Mouse (Mus musculus): ENCODE measurements at regions not wholly inside any gene's neighbourhood (a gene's known extent, or its start where the extent isn't known, plus 50 kb on each side); places are given as distances from the start of the nearest gene placed in this dataset.

GRCm38 (mm10) chr1:150043061-150043460 is 56.8 kb upstream of the Ptgs2 start:
- DNase-seq (ENCODE audit: low spot score) = peak; percentile 16

DNA sequence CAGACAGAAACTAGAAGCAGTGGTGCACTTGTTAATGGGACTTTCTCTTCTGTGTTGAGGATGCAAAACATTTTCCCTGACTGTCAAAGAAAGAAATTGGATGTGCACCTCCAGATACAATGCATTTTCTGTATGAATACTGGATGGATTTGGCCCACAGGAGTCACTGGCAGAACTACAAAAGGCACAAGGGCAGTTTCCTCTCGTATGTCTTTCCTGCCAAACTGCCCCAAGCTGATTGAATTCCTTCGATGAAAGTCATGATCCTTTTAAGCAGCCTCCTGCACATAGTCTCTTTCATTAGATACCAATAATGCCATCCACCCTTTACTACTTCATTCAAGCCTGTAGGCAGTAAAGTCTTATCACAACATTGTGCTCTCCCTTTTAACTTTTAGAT is 58.2 kb upstream of the Ptgs2 start:
- DNase-seq (ENCODE audit: low spot score) = no peak

GRCm38 (mm10) chr1:150033729-150034128 is 66.1 kb upstream of the Ptgs2 start:
- DNase-seq (ENCODE audit: low spot score) = no peak

DNA sequence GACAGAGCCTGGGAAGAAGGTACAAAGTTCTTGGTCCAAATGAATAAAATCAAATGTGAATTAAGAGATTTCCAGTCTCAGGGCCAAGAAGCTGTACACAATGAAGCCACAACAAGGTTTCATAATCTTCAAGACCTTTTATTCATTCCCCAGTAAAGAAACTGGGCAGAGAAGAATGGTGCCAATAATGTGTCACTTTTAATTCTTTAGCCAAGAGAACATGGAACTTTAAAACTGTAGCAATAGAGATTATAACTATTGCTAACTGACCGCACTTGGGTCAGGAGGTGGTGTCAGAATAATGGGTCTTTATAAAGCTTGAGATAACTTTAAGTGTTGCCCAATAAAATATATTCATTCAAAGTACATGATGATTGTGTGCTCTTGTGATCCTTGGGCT is 68.1 kb upstream of the Ptgs2 start:
- no peak for DNase-seq (ENCODE audit: low spot score)

GRCm38 (mm10) chr1:150027265-150027664 is 66.2 kb upstream of the Pla2g4a start:
- no peak for DNase-seq (ENCODE audit: low spot score)

DNA sequence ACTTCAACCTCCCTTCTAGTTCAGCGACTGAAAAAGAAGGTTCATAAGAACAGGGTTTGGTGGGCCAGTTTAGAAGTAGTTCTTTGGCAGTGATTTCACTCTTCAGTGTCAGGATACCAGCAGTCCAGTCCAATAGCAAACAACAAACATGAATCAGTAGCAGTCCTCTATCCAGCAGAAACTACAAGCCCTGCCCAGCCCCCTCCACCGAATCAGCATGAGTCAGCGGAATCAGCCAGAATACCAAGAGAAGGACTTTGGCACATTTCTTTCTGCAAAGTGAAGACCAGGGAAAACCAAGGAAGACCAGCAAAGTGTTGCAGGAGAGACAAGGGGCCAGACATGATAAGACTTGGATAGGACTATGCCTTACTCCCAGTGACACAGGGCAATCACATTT is 65.1 kb upstream of the Pla2g4a start:
- no peak for DNase-seq (ENCODE audit: low spot score)

- no peak for DNase-seq (ENCODE audit: low spot score)
Observed at GRCm38 (mm10) chr1:150015201-150015600, 54.1 kb upstream of the Pla2g4a start.

DNA sequence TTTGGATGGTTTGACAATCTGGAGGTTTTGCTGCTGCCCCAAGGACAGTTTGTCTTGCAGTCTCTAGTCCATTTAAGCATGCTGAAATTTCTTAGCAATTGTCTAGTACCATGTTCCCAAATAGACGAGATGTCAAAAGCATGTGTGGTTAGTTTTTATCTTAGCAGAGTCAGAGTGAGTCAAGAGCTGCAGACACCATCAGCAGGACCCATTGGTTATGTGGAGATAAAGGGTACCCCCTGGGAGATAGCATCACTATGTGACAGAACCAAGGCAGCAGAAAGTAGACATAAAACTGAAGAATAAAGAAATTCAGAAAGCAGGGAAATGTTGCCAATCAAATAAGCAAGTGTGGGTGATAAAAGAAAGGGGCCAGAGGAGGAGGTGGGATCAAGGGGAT is 51.4 kb upstream of the Pla2g4a start:
- DNase-seq (ENCODE audit: low spot score) = no peak
